Mouse (Mus musculus): Measurements from ENCODE around the gene Tedc2. TPM values are rescaled to one million over a fixed set of nuclear protein-coding genes. Genes with fewer than 3 reads are reported as not detected.
A peak's percentile ranks its signal among the peaks of the same experiment; 100 is the strongest.

The Tedc2 gene
- total RNA-seq, 4 experiments from 2014 or later = 8.7 to 11.4 (median 10.0) TPM

GRCm38 (mm10) chr17:24195349-24195748 is 25.3 kb downstream of the Tedc2 start:
- no peak for DNase-seq (ENCODE audit: low spot score in 2 of 2)

GRCm38 (mm10) chr17:24193769-24194168 is 26.9 kb downstream of the Tedc2 start:
- DNase-seq (ENCODE audit: low spot score in 2 of 2) = no peak

- DNase-seq (ENCODE audit: low spot score in 2 of 2) = no peak
Observed at GRCm38 (mm10) chr17:24193268-24193667, 27.4 kb downstream of the Tedc2 start.

- no peak for DNase-seq (ENCODE audit: low spot score in 2 of 2)
Observed at GRCm38 (mm10) chr17:24192848-24193247, 27.8 kb downstream of the Tedc2 start.

- no peak for DNase-seq (ENCODE audit: low spot score in 2 of 2)
Observed at GRCm38 (mm10) chr17:24191481-24191880, 29.2 kb downstream of the Tedc2 start.

DNA sequence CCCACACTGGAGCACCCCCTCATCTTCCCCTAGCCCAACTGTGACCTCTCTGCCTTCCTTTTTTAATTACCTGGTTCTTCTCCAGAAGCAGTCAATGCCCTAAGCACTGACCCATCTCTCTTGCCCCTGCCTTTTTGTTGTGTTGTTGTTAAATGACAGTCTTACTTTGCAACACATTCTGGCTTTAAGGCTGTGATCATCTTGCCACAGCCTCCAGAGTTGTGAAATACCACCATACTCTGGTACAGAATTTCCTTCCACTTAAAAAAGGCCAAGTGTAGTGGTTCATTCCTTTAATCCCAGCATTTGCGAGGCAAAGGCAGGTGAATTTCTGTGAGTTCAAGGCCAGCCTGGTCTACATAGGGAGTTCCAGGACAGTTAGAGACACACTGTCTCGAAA is 29.7 kb downstream of the Tedc2 start:
- no peak for DNase-seq (ENCODE audit: low spot score in 2 of 2)

DNA sequence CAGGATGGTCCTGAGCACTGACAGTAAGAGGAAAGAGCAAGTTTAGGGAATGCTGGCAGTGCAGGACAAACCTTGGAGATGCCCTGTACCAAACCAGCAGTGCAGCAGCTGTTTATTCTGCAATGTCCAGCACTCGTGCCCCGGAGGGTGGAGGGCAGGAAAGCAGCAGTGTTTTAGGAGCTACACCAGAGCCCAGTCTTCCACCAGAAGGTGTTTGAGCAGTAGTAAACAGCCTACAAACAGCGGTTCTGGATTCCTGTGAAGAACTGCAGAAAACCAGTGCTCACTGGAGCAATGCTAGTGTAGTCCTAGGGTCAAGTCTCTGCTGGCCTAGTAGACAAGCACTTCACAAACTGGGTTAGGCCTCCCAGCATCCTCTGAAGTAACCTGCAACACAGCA is 46.4 kb downstream of the Tedc2 start:
- no peak for DNase-seq (ENCODE audit: low spot score in 2 of 2)

- peak; percentile 61 to 69 for DNase-seq (ENCODE audit: low spot score in 2 of 2)
Observed at GRCm38 (mm10) chr17:24173423-24173822, 47.2 kb downstream of the Tedc2 start.

DNA sequence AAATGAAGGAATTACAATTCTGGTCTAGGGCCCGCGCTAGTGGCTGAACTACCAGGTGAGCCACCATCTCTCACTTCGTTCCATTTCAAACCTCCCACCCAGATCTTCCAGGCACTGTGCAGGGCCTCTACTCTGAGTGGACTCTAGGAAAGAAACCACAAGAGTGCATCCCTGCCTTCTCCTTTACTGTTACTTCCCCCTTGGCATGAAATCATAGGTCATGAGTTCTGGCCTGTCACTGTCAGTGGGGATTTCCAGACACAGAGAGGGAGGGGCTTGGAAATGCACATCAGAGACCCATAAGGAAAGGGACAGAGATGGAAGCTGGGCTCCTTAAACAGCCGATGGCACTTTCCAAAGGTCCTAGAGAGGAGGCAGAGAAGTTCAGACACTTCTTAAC is 48.9 kb downstream of the Tedc2 start:
- no peak for DNase-seq (ENCODE audit: low spot score in 2 of 2)

GRCm38 (mm10) chr17:24170729-24171128 is 49.9 kb downstream of the Tedc2 start:
- DNase-seq (ENCODE audit: low spot score in 2 of 2) = no peak

- peak in 1 of 2 experiments; percentile 26 for DNase-seq (ENCODE audit: low spot score in 2 of 2)
Observed at GRCm38 (mm10) chr17:24170125-24170524, 50.5 kb downstream of the Tedc2 start.

DNA sequence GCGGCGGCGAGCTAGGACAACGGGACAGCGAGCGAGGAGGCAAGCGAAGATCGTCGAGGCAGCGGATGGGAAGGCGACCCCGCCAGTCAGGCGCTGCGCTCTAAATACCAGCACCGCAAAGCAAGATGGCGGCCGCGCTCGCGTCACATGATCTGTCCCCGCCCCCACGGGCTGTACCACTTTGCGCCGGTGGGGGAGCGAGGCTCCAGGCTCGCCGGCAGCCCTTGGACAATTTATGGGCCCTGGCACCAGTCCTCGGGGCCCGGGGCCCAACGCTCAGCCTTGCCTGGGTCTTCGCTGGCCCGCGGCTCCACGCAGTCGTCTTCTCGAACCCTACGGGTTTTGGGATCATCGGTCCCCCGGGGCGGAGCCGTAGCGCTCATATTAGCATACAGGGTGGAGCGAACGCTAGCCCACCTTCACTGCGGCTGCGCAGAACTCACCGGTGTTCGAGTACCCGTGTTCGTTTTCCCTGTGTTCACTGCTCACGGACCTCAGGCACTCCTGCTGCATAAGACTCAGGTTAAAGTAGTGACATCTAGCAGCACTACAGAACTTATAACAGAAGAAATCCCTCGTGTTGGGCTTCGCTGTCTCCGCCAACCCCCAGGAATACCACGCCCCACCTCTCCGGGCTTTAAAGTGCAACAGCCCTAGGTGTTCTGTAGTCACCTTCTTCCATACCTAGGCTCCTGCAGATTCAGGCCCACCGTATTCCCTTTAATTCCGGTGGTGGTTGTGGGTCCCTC is 51.2 kb downstream of the Tedc2 start, which contains the start of gene Atp6v0c:
Gene Atp6v0c, minus strand, starts transcription at position 386 of the 749 bp plus-strand sequence.
- DNase-seq (ENCODE audit: low spot score in 2 of 2) = peak; percentile 93 to 97

DNA sequence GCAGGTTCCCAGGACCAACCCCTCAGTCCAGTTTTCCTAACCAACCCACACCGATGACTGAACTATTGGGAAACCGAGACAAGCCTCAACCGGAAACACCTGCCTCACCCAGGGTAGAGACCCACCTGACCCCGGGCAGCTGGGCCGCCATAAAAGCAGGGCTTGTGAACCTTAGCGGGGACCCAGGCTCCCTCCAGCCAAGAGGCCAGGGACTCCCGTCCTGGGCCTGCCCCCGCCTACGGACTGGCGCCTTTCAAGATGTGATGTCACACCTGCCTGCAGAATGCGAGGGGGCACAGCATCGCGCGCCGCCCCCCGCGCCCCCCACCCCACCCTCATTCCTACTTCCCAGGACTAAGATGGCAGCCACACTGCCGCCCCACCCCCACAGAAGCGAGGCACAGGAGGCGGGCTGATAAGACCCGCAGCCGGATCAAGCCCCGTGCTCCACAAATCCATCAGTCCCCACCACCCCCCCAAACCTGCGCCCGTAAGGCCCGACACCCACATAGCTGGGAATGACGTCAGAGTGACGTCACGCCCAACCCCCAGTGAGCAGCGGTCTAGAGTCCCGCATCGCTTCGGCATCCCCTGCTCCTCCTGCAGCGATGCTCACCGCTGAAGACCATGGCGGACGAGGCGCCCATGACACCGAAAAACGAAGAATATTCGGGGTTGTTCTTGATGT is 51.9 kb downstream of the Tedc2 start:
- DNase-seq (ENCODE audit: low spot score in 2 of 2) = peak; percentile 70 to 75

- peak in 1 of 2 experiments; percentile 6 for DNase-seq (ENCODE audit: low spot score in 2 of 2)
Observed at GRCm38 (mm10) chr17:24167891-24168505, 52.7 kb downstream of the Tedc2 start.

DNA sequence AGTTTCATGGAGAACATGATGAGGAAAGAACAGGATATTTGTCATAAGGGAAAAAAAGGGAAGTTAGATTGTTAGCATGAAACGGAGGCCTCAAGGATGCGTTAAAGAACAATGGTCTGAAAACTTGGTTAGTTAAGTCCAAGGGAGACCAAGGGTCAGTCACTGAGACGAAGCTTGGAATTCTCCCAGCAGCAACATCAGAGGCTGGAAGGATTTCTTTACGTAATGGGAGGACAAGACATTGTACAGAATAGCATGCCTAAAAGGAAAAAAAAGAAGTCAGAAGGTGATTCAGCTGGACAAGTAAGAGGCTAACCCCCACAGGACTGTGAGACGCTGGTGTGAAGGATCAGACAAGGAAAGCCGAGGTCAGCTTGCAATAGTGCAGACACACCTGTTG is 53.5 kb downstream of the Tedc2 start:
- no peak for DNase-seq (ENCODE audit: low spot score in 2 of 2)

Small RNAs within 50 kb of the gene (microRNA-seq; reads per million reads assigned to microRNA genes)
- gene Mir5134 (2.2 to 3.5 reads per million in 2 experiments), gene Mir6965 (0 reads per million in 2 experiments)

Other genes with a start within 250 kb of the Tedc2 start
- gene Prss30, start 240.3 kb downstream of the Tedc2 start, total RNA-seq (2022) = under 1 TPM in 1 of 4 experiments, not detected in 3; 0.45 TPM
- gene Prss22, start 222.8 kb downstream of the Tedc2 start, total RNA-seq (2022) = under 1 TPM in 1 of 4 experiments, not detected in 3; 0.33 TPM
- not detected for gene Prss27, start 182.7 kb downstream of the Tedc2 start, total RNA-seq (2022)
- gene Kctd5, start 147.4 kb downstream of the Tedc2 start, total RNA-seq (2022) = 10 to 100 TPM; 24.5 to 28.2 (median 24.8) TPM
- gene Pdpk1, start 69.9 kb downstream of the Tedc2 start, total RNA-seq (2022) = 100 to 1,000 TPM in 3 of 4 experiments, 10 to 100 TPM in 1; 95.3 to 124 (median 108) TPM
- 10 to 100 TPM; 35.7 to 55.8 (median 40.5) TPM for gene Amdhd2, start 57.1 kb downstream of the Tedc2 start, total RNA-seq (2022)
- 1,000 to 10,000 TPM in 3 of 4 experiments, 100 to 1,000 TPM in 1; 996 to 1,139 (median 1,074) TPM for gene Atp6v0c, start 51.1 kb downstream of the Tedc2 start, total RNA-seq (2022)
- gene Tbc1d24, start 15.3 kb downstream of the Tedc2 start, total RNA-seq (2022) = 10 to 100 TPM; 60.0 to 71.5 (median 64.0) TPM
- gene Ntn3, start 11.3 kb downstream of the Tedc2 start, total RNA-seq (2022) = 10 to 100 TPM in 1 of 4 experiments, 1 to 10 TPM in 3; 8.6 to 10.1 (median 9.3) TPM
- gene Ccnf, start 30.6 kb upstream of the Tedc2 start, total RNA-seq (2022) = 1 to 10 TPM; 5.1 to 8.0 (median 7.5) TPM
- gene Abca17, start 130.2 kb upstream of the Tedc2 start, total RNA-seq (2022) = 1 to 10 TPM in 1 of 4 experiments, under 1 TPM in 3; 0.49 to 1.1 (median 0.75) TPM
- 10 to 100 TPM; 63.7 to 69.3 (median 67.1) TPM for gene Abca3, start 131.1 kb upstream of the Tedc2 start, total RNA-seq (2022)
- 100 to 1,000 TPM; 122 to 134 (median 134) TPM for gene Rnps1, start 193.7 kb upstream of the Tedc2 start, total RNA-seq (2022)
- 10 to 100 TPM; 23.1 to 33.9 (median 27.9) TPM for gene Eci1, start 205.8 kb upstream of the Tedc2 start, total RNA-seq (2022)
- 10 to 100 TPM in 1 of 4 experiments, 1 to 10 TPM in 3; 5.8 to 12.1 (median 8.2) TPM for gene Dnase1l2, start 222.3 kb upstream of the Tedc2 start, total RNA-seq (2022)
- gene E4f1, start 249.5 kb upstream of the Tedc2 start, total RNA-seq (2022) = 10 to 100 TPM; 31.0 to 44.2 (median 38.4) TPM
- gene Pgp, start 249.5 kb upstream of the Tedc2 start, total RNA-seq (2022) = 10 to 100 TPM; 54.8 to 62.3 (median 57.7) TPM

Data from layer of hippocampus, adult 8-10 months (tissue).